ENCODE assay signal across 21 mouse cellular contexts in genomic region chr7:109456563-109456962, GRCm38 (mm10). TPM values are rescaled to one million over a fixed set of nuclear protein-coding genes. Genes with fewer than 3 reads are reported as not detected.
"Had no signal": no experiment of that assay in that cellular context is flagged by ENCODE, and none has a peak within 500 bp of the region (broad histone marks: within the 10 kb centered on the region; RNA-seq: fewer than 3 reads in every experiment).

No protein-coding gene starts in this region.

- H3K27ac ChIP-seq: kidney, embryonic 15.5 days; left cerebral cortex, adult 2 months; limb, embryonic 12.5 days; liver, embryonic 15.5 days; midbrain, embryonic 12.5 days had no signal

- ATAC-seq: intestine, embryonic 16.5 days; lung, postnatal 0 days; midbrain, embryonic 16.5 days had no signal

- H3K9me3 ChIP-seq: kidney, embryonic 15.5 days; limb, embryonic 12.5 days; liver, embryonic 15.5 days; megakaryocyte, embryonic 14.5 days; midbrain, embryonic 12.5 days had no signal

- H3K4me2 ChIP-seq: kidney, embryonic 15.5 days; limb, embryonic 12.5 days; liver, embryonic 11.5 days; liver, embryonic 15.5 days; midbrain, embryonic 12.5 days had no signal

- H3K27me3 ChIP-seq: limb, embryonic 12.5 days; liver, embryonic 15.5 days had no signal

- H3K4me1 ChIP-seq: kidney, embryonic 15.5 days had no signal

- H3K4me3 ChIP-seq: kidney, embryonic 15.5 days; left cerebral cortex, adult 2 months; limb, embryonic 12.5 days; liver, embryonic 15.5 days; megakaryocyte, embryonic 14.5 days; midbrain, embryonic 12.5 days had no signal

- DNase-seq: kidney, adult 2 months; kidney, postnatal 14 days; lung, adult 2 months; lung, postnatal 36 days; retina, postnatal 1 day; right cerebral cortex, postnatal 4 days; spleen, adult 18-20 months; thymus, adult 2 months; thymus, postnatal 36 days had no signal

- H3K36me3 ChIP-seq: kidney, embryonic 15.5 days; limb, embryonic 12.5 days; liver, embryonic 15.5 days; midbrain, embryonic 12.5 days had no signal

- H3K9ac ChIP-seq: kidney, embryonic 15.5 days; limb, embryonic 12.5 days; liver, embryonic 15.5 days; midbrain, embryonic 12.5 days had no signal

RNA-seq across cellular contexts. Expression of gene Stk33, which starts 17.7 kb away (rescaled TPM):
- total RNA-seq: neutrophil, adult 5-6 weeks had no signal
- polyA plus RNA-seq: large intestine, adult 2 months; liver, embryonic 11.5 days had no signal

RNA-seq across cellular contexts. Expression of gene Trim66, which starts 51.4 kb away (rescaled TPM):
- polyA plus RNA-seq: kidney, embryonic 15.5 days; liver, embryonic 15.5 days had no signal
